Mouse (Mus musculus): ENCODE measurements around the gene Fto. TPM values are rescaled to one million over a fixed set of nuclear protein-coding genes. Genes with fewer than 3 reads are reported as not detected.

The Fto gene
- total and polyA plus RNA-seq, 3 experiments = 8.4 to 43.2 (median 15.7) TPM

GRCm38 (mm10) chr8:91525342-91525817, 212.1 kb downstream of the Fto start:
- in situ Hi-C loops (cut with MboI; ENCODE audit: low pct_ligation_motif_present, low pct_unique_long_range_greater_than_20kb, low sequenced_read_pairs) (no loop called here), dilution Hi-C loops (cut with MboI; ENCODE audit: extremely low pct_ligation_motif_present, extremely low pct_unique_long_range_greater_than_20kb, low sequenced_read_pairs) (no loop called here)
- DNase-seq (ENCODE audit: extremely low read depth) = no peak
- no peaks in the 10 kb centered on the region for H3K4me1 ChIP-seq (ENCODE audit: control insufficient read depth in 1 of 2, insufficient read depth in 2 of 2)
- TF ChIP-seq ZNF384 (IDR thresholded peaks at IDR 0.05; ENCODE audit: low read depth, low read length) = no peak
- no peak for TF ChIP-seq RAD21 (IDR thresholded peaks at IDR 0.05; ENCODE audit: low read depth, low read length)
- no peak for TF ChIP-seq ELF1 (IDR thresholded peaks at IDR 0.05; ENCODE audit: low read depth, low read length)
- TF ChIP-seq NELFE (IDR thresholded peaks at IDR 0.05; ENCODE audit: low read depth, low read length) = no peak
- no peak for TF ChIP-seq MXI1 (IDR thresholded peaks at IDR 0.05; ENCODE audit: low read depth, low read length)
- no peak for TF ChIP-seq JUND (conservative IDR thresholded peaks at IDR 0.05; ENCODE audit: low read depth, low read length)
- TF ChIP-seq KAT2A (IDR thresholded peaks at IDR 0.05; ENCODE audit: insufficient replicate concordance, low read length) = no peak
- no peak for TF ChIP-seq SMC3 (IDR thresholded peaks at IDR 0.05; ENCODE audit: low read depth, low read length)
- TF ChIP-seq ZKSCAN1 (IDR thresholded peaks at IDR 0.05; ENCODE audit: borderline replicate concordance, low read depth, low read length) = no peak
- TF ChIP-seq MAZ (IDR thresholded peaks at IDR 0.05; ENCODE audit: low read depth, low read length) = no peak
- no peak for TF ChIP-seq PAX5 (IDR thresholded peaks at IDR 0.05; ENCODE audit: low read length)
- no peak for TF ChIP-seq E2F4 (IDR thresholded peaks at IDR 0.05; ENCODE audit: insufficient replicate concordance, low read depth, low read length)
- TF ChIP-seq SIN3A (IDR thresholded peaks at IDR 0.05; ENCODE audit: low read length) = no peak
- TF ChIP-seq POLR2A (IDR thresholded peaks at IDR 0.05; ENCODE audit: low read depth, low read length) = no peak
- no peak for TF ChIP-seq TCF12 (IDR thresholded peaks at IDR 0.05; ENCODE audit: low read depth, low read length)
- H3K4me2 ChIP-seq (ENCODE audit: insufficient read depth, low read depth, poor library complexity, severe bottlenecking) = no peak overlapping the region
- H3K79me2 ChIP-seq (replicated peaks; ENCODE audit: control insufficient read depth, extremely low read depth, insufficient read depth, poor library complexity, severe bottlenecking) = no peaks in the 10 kb centered on the region
- H3K9me3 ChIP-seq (replicated peaks; ENCODE audit: low read length) = no peaks in the 10 kb centered on the region
- H3K9ac ChIP-seq (ENCODE audit: insufficient read depth, low read depth) = no peak overlapping the region
- no peaks in the 10 kb centered on the region for H3K27me3 ChIP-seq (replicated peaks)
- H3K27ac ChIP-seq (ENCODE audit: insufficient read depth, low read depth) = no peak overlapping the region
- peaks cover 12 to 76% of the 10 kb centered on the region in 2 experiments for H3K36me3 ChIP-seq (replicated peaks in 1 of 2; ENCODE audit: control insufficient read depth in 1 of 2, insufficient read depth in 1 of 2, low read length in 1 of 2)
- no peak overlapping the region for H3K4me3 ChIP-seq (replicated peaks in 1 of 3; ENCODE audit: low read depth in 2 of 3, low read length in 2 of 3, poor library complexity in 1 of 3)

DNA sequence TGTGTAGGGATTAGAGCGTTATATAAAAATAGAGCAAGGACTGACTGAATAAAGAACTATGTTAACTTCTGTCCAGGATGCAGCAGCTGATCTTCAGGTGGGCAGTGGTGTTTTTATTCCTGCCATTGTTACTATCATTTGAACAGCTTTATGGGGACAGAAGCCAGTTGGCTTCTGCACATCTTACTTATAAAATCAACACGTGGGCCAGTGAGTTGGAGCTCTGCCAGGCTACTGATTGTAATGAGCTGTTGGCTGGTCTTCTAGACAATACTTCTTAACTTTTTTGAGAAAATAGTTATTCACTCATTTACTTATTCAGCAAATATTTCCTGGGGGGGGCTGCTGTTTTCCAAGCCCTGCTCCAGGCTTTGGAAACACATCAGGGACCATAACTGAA, 215.6 kb downstream of the Fto start:
- H3K9ac ChIP-seq (ENCODE audit: insufficient read depth, low read depth) = no peak overlapping the region
- H3K4me2 ChIP-seq (ENCODE audit: insufficient read depth, low read depth, poor library complexity, severe bottlenecking) = no peak overlapping the region
- dilution Hi-C loops (cut with MboI; ENCODE audit: extremely low pct_ligation_motif_present, extremely low pct_unique_long_range_greater_than_20kb, low sequenced_read_pairs) (no loop called here), in situ Hi-C loops (cut with MboI; ENCODE audit: low pct_ligation_motif_present, low pct_unique_long_range_greater_than_20kb, low sequenced_read_pairs) (no loop called here)
- H3K9me3 ChIP-seq (replicated peaks; ENCODE audit: low read length) = no peaks in the 10 kb centered on the region
- H3K36me3 ChIP-seq (replicated peaks in 1 of 2; ENCODE audit: control insufficient read depth in 1 of 2, insufficient read depth in 1 of 2, low read length in 1 of 2) = peaks cover 7 to 73% of the 10 kb centered on the region in 2 experiments
- TF ChIP-seq MYC (IDR thresholded peaks at IDR 0.05; ENCODE audit: low read depth, low read length) = no peak
- no peak for TF ChIP-seq ELF1 (IDR thresholded peaks at IDR 0.05; ENCODE audit: low read depth, low read length)
- no peak for TF ChIP-seq PAX5 (IDR thresholded peaks at IDR 0.05; ENCODE audit: low read length)
- TF ChIP-seq SMC3 (IDR thresholded peaks at IDR 0.05; ENCODE audit: low read depth, low read length) = no peak
- TF ChIP-seq ZMIZ1 (IDR thresholded peaks at IDR 0.05; ENCODE audit: low read depth, low read length) = no peak
- TF ChIP-seq CHD2 (IDR thresholded peaks at IDR 0.05; ENCODE audit: low read length) = no peak
- no peak for TF ChIP-seq RCOR1 (conservative IDR thresholded peaks at IDR 0.05; ENCODE audit: low read depth, low read length)
- no peak for TF ChIP-seq CHD1 (IDR thresholded peaks at IDR 0.05; ENCODE audit: low read depth, low read length)
- H3K4me1 ChIP-seq (ENCODE audit: control insufficient read depth in 1 of 2, insufficient read depth in 2 of 2) = 0 out of 4 replicates have a peak, but pooled peaks cover 0 to 2% of the 10 kb centered on the region in 2 experiments
- no peak for DNase-seq (ENCODE audit: extremely low read depth)
- no peaks in the 10 kb centered on the region for H3K79me2 ChIP-seq (replicated peaks; ENCODE audit: control insufficient read depth, extremely low read depth, insufficient read depth, poor library complexity, severe bottlenecking)
- H3K27me3 ChIP-seq (replicated peaks) = no peaks in the 10 kb centered on the region
- H3K27ac ChIP-seq (ENCODE audit: insufficient read depth, low read depth) = no peak overlapping the region
- no peak overlapping the region for H3K4me3 ChIP-seq (replicated peaks in 1 of 3; ENCODE audit: low read depth in 2 of 3, low read length in 2 of 3, poor library complexity in 1 of 3)

Measured in CH12.LX (cell line).